Mouse (Mus musculus) brown adipose tissue, adult 24 weeks (tissue): ENCODE data around the gene Olfr963. TPM values are rescaled to one million over a fixed set of nuclear protein-coding genes. Genes with fewer than 3 reads are reported as not detected.

Experiments
- H3K27ac ChIP-seq: fragments of 200-500 bp; replicated peaks from 2 replicates; pipeline ENCODE4 v1.5.1; 2012; ENCODE audit warnings: low read depth, mild to moderate bottlenecking, low read length
- H3K4me1 ChIP-seq: fragments of 200-500 bp; 2 replicates; pipeline ENCODE4 v1.6.1; 2012; ENCODE audit warnings: low read length, mixed read lengths; ENCODE audit not compliant: control insufficient read depth, insufficient read depth, insufficient read length
- H3K4me3 ChIP-seq: fragments of 200-500 bp; 2 replicates; pipeline ENCODE4 v1.5.1; 2012; ENCODE audit warnings: low read depth, mild to moderate bottlenecking, low read length, moderate library complexity; ENCODE audit not compliant: insufficient read depth
- polyA plus RNA-seq: library from polyadenylated mRNA; stranded (reverse); fragments of >200 nt; gene quantifications from 2 replicates; pipeline ENCODE4 v1.2.4, GENCODE M21; 2012; ENCODE audit not compliant: missing spikeins, insufficient read depth, insufficient read length

Gene Olfr963
- polyA plus RNA-seq, 1 experiment = not detected

- no peaks in the 10 kb centered on the region for H3K4me1 ChIP-seq
- no peak within 1 kb of the TSS for H3K27ac ChIP-seq
- no peak within 1 kb of the TSS for H3K4me3 ChIP-seq
Observed at GRCm38 (mm10) chr9:39711053-39711452, 44.0 kb downstream of the Olfr963 start, which contains the start of gene Olfr965. Olfr965 (plus strand) TSS chr9:39711353.

Other genes starting within 250 kb of the Olfr963 start
- not detected in 2 replicates for gene Olfr952, start 240.1 kb upstream of the Olfr963 start, polyA plus RNA-seq
- gene Olfr954, start 210.5 kb upstream of the Olfr963 start, polyA plus RNA-seq = not detected in 2 replicates
- gene Olfr955, start 195.3 kb upstream of the Olfr963 start, polyA plus RNA-seq = not detected in 2 replicates
- not detected in 2 replicates for gene Olfr44, start 173.2 kb upstream of the Olfr963 start, polyA plus RNA-seq
- gene Olfr957, start 151.4 kb upstream of the Olfr963 start, polyA plus RNA-seq = not detected in 2 replicates
- not detected in 2 replicates for gene Olfr958, start 113.2 kb upstream of the Olfr963 start, polyA plus RNA-seq
- not detected in 2 replicates for gene Olfr959, start 91.6 kb upstream of the Olfr963 start, polyA plus RNA-seq
- not detected in 2 replicates for gene AW551984, start 62.8 kb upstream of the Olfr963 start, polyA plus RNA-seq
- not detected in 2 replicates for gene Olfr148, start 56.5 kb upstream of the Olfr963 start, polyA plus RNA-seq
- not detected in 2 replicates for gene Olfr960, start 45.8 kb upstream of the Olfr963 start, polyA plus RNA-seq
- not detected in 2 replicates for gene Olfr961, start 22.1 kb upstream of the Olfr963 start, polyA plus RNA-seq
- gene Olfr149, start 39.9 kb downstream of the Olfr963 start, polyA plus RNA-seq = not detected in 2 replicates
- not detected in 2 replicates for gene Olfr965, start 44.1 kb downstream of the Olfr963 start, polyA plus RNA-seq
- gene Olfr150, start 63.8 kb downstream of the Olfr963 start, polyA plus RNA-seq = not detected in 2 replicates
- not detected in 2 replicates for gene Olfr967, start 79.0 kb downstream of the Olfr963 start, polyA plus RNA-seq
- gene Olfr968, start 116.0 kb downstream of the Olfr963 start, polyA plus RNA-seq = not detected in 2 replicates
- not detected in 2 replicates for gene Olfr969, start 123.7 kb downstream of the Olfr963 start, polyA plus RNA-seq
- not detected in 2 replicates for gene Olfr970, start 141.7 kb downstream of the Olfr963 start, polyA plus RNA-seq
- not detected in 2 replicates for gene Olfr971, start 169.7 kb downstream of the Olfr963 start, polyA plus RNA-seq
- not detected in 2 replicates for gene Olfr972, start 199.2 kb downstream of the Olfr963 start, polyA plus RNA-seq
- gene Olfr229, start 240.1 kb downstream of the Olfr963 start, polyA plus RNA-seq = not detected in 2 replicates